Mouse (Mus musculus) WW6 (cell line): ENCODE data around the gene S100a6.
A peak's percentile ranks its signal among the peaks of the same experiment; 100 is the strongest.

Source experiments
- DNase-seq: peaks from one replicate; pipeline ENCODE4 v3.0.0-alpha.2; 2013; ENCODE audit warnings: low read depth, low spot score

S100a6 gene

DNA sequence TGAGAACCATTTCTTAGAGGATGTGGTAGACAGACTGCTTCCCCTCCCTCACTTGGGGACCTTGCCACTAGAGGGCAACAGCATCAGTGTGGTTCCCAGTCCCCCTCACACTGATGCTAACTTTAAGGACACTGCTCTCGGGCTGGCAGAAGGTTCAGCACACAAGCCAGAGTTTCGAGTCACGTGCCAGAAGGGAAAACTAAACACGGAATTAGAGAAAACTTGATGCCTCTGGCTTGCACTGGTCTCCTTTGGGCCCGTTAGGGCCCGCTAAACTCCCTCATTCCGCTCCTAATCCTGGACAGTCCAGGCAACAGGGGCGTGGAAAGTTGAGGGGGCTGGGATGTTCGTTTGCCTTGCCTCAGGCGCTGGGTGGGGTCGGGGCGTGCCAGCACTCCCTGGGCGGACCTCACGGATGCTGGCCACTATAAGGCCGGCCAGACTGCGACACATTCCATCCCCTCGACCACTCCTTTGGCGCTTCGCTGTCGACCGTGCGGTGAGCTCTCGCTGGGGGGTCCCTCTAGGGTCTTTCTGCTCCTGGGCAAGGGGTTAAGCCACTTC is at the start of gene S100a6:
TSS of gene S100a6 (plus strand) at position 155 of the 564 bp plus-strand sequence.
- peak; percentile 55 for DNase-seq

DNA sequence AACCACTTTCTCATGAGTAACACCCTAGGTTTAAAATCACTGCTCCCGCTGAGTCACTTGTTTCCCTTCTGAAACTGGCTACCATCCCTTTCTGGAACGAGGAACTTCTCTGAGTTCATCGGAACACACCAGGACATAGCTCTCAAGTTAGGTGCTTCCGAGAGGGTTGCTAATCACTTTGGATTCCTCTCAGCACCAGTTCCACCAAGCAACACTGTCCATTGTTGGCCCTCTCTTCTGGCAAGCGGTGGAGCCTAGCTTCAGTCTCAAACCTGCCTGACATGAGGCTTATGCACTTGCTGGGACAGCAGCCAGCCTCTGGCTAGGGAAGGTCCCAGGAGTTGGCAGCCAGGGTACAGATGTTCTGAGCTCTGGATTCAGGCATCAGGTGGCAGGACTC is 38.0 kb upstream of the S100a6 start:
- no peak for DNase-seq

DNA sequence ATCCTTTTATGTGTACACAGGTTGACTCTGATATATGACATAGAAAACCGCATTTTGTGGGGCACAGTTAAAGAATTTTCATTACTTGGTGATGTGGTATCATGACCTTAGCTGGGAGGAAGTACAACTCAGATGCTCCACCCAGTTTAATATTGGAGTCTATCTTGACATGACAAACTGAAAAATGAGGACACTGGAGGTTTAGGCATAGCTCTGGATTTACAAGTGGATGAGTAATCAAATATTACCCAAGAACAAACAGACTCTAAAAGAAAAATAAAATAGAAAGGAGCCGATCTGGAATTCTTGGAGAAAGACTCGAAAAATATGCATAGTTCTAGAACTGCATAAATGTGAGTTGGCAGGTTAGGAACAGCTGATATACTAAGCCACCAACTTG is 37.4 kb upstream of the S100a6 start:
- no peak for DNase-seq

DNA sequence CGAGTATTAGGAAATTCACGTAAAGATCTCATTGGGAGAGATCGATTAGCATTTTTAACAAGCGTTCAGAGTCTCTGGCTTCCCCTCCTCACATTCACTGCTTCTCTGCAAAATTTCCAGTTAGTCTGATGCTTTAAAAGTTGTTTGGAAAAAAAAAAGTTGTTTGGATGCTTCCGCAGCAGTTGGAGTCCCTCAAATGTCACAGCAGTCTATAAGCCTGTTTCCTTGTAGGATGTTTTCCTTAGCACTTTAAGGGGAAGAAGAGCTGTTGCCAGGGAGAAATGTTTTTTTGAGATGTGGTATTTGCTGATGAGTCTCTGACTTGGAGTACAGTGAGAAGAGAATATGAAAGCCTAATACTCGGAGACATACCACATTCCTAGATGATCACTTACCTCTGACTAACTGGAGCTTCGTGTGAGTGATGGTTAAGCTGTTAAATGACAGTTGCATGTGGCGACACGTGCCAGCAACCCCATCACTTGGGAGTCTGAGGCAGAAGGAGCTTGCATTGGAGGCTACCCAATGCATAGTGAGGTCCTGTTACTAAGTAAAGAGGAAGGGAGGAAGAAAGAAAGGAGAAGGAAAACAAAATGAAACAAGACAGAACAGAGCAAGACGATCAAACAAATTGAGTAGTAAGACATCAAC is 36.2 kb upstream of the S100a6 start:
- no peak for DNase-seq

DNA sequence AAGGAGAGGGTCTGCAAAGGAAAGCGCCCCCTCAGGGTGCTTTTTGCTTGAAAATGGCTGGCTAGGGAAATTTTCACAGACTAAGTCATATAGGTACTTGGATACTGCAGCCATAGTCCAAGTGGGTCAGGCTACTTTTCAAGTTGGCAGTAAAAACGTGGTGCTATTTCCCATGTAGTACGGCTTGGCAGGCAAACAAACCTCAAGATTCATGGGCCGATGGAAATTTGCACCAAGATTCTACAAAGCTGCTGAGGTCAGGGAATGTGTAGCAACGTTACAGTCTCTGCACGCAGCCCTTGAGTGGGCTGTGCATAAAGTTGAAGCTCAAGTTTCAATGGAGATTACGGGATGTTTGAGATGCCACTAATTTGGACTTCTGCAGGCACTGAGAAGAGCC is 33.2 kb upstream of the S100a6 start:
- DNase-seq, result no peak

DNA sequence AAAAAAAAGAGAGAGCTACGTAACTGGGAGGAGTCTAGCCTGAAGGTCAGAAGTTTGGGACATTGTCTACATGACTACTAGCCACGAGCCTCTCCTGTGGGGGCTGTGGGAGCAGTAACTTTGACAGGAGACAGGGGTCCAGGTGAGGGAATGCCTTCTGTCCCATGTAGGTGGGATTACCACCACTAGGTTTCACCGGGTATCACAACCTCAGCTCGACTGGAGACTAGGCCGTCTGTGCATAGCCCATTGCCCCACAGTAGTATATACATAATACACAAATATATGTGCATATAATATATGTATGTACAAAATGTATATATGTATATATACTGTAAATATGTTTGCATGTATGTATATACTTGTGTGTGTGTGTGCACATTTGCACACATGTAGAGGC is 31.5 kb upstream of the S100a6 start:
- DNase-seq, result no peak

DNA sequence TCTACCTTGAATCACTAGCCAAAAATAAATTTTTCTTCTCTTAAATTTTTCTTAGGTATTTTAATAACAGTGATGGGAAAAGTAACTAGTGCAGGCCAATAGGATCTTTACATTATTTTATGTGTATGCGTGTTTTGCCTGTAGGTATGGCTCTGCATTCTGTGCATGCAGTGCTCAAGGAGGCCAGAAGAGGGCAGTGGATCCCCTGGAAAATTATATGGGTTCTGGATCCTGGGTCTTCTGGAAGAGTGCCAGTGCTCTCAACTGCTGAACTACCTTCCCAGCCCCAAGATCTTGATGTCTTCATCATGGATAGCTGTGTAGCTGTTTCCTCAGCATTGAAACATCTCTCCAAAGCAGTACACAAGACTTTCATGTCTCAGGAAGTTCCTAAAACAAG is 30.5 kb upstream of the S100a6 start:
- no peak for DNase-seq

DNA sequence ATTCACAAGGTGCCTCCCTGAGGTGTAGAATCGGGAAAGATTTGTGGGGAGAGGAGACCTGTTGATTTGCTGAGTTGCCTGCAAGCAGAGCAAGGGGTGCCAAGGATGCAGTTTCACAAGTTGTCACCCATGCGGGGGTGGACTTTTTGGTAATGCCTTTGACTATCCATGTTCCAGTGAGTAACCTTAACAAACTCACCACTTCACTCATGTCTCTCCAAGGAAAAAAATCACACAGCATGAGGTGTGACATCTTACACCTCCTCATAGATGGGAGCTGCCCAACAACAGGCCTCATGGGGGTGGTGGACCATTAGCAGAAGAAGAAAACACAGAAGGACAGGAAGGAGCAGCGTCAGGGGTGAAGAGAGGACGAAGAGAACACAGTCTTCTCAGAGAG is 30.1 kb upstream of the S100a6 start:
- no peak for DNase-seq

DNA sequence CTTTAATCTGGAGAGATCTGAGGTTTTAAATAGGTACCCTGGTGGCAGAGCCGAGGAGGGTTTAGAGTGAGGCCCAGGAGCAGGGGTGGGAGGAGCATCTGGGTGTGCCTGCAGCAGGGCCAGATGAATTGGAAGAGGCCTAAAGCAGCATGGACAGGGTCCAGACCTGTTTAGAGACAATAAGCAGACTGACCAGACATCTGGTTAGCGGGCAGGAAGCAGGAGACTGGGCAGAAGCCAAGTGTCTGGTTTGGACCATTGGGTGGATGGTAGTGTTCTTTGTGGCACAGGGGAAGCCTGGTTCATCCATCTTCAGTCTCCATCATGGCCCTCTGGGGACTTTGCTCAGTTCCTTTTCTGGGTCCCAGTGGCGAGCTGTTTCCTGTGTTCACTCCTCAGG is 28.8 kb upstream of the S100a6 start:
- DNase-seq, result no peak

DNA sequence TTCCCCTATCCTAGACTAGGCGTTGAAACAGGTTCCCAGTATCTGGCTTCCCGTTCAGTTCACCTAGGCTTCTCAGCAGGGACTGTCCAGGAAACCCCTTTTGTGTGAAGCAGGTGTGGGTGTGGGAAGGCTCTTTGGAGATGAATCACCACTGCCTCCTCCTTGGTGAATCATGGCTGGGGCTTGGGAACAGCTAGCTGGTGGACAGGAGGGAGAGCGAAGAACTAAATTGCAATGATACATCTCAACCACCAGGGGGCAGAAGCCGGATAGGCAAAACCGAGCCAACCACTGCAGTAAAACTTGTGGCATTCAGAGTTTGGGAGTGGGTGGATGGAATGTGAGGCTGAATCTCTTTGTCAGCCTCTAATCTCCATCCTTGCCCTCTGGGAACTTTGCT is 27.1 kb upstream of the S100a6 start:
- peak; percentile 60 for DNase-seq

DNA sequence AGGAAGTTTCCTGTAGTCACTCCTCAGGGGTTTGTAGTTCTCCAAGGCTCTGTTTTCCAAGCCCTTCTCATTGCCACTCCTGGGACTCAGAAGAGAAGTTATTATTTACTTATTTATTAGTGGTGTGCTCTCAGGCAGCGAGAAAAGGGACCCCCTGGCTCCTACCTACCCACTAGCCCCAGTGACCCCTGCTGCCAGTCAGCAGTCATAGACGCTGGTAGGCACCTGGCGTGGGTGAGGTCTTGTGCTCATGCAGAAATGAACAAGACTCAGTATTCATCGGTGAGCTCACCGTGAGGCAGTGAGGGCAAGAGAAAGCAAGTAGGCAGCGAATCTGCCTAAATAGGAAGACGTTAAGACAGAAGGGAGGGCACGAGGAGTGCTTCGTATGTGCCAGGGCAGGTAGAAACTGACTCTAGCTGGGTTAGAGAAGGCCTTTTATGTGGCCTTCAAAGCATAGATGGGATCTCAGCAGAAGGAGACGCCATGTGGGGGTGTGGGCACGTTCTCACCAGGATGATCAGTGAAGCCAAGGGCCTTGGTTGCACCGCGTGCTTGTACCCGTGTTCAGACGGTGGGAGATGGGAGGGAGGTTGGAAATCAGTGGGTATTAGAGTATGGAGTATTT is 26.6 kb upstream of the S100a6 start:
- DNase-seq, result no peak

DNA sequence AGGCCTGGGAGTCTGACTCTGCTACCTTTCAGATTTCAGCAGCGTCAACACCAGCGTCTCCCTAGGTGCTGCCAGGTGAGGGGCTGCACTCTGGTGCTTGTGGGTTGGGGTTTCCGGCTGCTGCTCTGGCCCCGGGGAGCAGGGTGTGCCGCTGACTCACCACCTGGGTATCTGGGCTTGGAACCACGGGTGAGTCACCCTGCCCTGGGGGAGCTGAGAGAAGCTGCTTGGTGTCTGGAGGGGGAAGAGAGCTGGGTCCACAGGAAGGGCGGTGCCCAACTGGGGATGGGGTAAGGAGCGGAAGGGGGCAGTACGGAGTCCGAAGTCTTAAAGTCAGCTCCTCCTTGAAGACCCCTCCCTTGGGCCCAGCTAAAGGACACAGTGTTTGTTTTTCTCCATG is 25.8 kb upstream of the S100a6 start:
- DNase-seq, result no peak

DNA sequence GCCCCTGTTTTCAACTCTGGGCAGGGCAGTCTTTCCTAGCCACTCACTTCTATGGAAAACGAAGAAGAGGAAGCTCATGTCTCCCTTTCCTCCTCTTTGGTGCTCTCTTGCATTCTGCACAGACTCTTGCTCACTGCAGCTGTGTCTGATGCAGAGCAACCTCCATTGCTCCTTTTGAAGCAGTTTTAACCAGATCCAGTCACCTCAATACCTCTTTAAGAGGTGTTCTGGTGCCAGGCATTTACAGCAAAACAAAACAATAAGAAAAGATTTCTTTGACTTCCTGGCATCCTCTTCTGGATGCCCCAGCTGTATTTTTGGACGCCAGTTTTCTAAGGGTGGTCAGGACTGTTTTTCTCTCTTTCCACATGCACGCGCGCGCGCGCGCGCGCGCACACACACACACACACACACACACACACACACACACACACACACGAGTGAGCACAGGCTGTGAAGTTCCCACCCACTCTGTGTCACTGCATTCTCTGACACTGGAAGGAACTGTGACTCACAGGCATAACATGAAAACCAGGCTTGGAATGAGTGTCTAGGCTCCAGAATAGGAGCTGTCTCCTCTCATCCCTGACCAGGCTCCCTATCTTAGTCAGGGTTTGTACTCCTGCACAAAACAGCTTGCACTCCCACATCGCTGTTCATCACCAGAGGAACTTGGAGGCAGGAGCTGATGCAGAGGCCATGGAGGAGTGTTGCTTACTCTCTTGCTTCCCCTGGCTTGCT is 25.2 kb upstream of the S100a6 start:
- DNase-seq, result no peak

DNA sequence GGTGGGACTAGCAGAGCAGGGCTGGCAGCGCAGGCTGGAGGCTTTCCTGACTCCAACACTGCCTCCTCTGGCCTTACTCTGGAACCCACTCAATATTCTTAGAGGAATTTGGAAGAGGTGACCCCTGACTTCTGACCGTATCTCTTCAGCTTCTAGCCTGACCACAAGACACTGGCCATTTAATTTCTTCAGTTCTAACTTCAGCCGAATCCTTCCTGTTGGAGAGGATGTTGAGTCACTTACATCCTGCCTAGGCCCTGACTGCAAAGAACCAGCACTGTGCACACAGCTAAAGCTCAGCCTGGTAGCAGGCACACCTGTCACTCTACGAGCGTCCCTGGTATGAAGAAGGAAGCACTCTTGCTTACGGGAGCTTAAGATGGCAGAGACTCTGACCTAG is 23.3 kb upstream of the S100a6 start:
- no peak for DNase-seq

DNA sequence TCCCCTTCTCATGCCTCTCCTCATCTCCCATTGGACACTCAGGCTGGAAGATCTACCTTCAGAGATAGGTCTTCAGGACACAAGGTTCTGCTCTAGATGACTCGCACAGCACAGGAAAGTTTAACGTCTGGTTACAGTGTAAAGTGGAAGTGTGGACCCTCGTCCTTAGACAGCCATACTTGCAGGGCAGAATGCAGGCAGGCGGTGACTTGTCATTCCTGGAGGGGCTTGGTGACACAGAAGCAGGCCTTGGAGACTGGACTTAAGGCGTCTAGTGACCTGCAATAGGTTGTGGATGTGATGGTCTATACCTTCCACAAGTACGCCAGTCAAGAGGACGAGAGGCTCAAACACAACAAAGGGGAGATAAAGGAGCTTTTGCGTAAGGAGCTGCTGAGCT is 22.7 kb upstream of the S100a6 start, which contains the start of gene S100a2:
TSS of gene S100a2 (plus strand) at position 301 of the 400 bp plus-strand sequence.
- no peak for DNase-seq

DNA sequence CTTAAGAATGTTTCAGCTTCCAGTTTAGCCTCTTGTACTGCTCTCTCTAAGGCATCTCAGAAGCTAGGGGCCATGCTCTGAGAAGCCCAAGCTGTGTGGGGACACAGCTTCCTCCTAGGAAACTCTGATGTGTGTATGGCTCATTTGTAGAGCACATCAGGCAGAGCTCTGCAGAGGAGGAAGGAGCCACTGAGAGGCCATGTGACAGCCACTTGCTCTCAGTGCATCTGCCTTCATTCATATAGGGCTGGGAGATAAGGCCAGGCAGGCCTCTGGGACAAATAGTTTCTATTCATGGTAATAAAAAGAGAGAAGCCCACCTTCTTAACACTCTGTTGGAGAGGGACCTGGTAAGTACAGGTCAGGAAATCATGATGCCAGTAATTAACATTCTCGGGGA is 18.2 kb upstream of the S100a6 start:
- DNase-seq, result no peak

DNA sequence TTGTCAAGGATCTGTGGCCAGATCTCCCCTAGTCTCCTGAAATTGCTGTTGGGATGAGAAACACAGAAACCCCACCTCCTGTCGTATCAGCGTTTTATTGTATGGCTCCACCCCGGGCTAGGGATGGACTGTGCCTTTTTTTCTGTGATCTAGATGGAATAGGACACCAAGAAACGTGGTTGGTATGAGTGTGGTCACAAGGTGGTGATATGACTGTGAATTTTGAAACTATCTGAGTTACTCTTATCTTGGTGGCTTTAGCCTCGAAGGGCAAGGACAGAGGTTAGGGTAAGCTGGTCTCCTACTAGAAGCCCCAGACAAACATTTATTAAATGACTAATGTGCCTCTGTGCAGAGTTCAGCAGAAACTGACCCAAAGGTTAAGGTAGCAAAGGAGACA is 17.1 kb upstream of the S100a6 start:
- no peak for DNase-seq

DNA sequence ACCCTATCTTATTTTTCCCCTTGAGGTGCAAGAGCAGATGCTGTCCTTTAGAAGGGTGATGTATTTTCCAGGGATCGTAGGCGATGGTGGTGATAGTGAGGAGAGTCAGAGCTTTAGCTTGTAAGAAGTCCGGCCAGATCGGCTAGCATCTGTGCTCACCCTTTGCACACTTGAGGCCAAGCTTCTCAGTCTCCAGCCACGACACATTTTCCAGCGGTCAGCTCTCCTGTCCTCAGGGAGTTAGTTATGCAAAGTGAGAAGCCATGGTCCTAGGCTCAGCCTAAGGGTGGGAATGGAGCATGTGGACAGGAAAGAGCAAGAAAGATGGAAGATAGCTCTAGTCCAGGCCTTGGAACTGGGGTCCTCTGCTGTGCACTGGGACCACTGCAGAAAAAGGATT is 15.9 kb upstream of the S100a6 start:
- DNase-seq, result no peak

DNA sequence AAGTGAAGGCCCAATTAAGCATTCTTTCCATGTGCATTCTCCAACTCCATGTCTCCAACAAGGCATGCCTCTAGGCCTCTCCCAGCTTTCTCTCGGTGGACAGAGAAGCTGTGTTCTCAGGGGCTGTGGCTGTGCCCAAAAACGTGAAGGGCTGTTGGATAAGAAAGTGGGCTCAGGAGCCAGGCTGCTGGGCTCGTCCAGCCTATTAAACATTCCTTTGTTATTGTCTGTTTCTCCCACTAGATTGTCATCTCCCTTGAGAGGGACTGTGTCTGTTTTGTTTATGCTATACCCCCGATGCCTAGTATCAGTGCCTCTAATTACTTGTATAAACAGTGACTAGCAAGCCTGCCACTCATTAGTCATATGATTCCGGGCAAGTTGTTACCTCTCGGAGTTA is 14.9 kb upstream of the S100a6 start:
- no peak for DNase-seq

DNA sequence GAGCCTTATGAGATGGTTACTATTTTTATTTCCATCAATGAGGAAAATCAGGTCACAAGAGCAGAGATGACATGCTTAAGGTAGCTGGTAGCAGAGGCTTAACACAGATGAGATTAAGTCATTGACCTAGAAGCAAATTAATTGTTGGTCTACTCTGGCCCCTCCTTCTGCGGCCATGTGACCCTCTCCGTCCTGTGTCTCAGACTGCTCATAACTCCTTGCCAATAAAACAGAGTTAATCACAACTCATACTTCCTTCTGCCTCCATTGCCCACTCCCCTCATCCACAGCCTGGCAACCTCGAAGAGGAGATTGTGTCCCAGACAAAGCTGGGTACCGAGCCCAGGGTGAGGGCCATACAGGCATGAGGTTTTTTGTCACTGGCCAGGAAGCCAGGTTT is 14.5 kb upstream of the S100a6 start:
- no peak for DNase-seq

DNA sequence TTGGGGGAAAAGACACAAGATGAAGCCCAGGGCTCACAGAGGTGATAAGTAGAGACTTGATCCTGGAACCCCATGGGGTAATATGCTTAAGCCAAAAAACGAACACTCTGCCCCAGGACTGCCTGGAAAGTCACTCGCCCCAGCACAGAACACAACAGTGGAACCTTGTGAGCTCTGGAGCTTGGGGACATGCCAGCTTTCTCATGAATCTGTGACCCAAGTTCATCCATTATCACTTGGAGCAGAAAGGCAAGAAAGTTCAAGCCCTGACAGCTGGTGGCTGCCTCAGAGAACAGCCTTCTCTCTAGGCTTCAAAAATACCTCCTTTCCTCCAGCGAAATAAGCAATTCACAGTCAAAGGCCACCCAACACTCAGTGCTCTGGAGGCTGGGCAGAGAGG is 13.3 kb upstream of the S100a6 start:
- DNase-seq, result no peak

DNA sequence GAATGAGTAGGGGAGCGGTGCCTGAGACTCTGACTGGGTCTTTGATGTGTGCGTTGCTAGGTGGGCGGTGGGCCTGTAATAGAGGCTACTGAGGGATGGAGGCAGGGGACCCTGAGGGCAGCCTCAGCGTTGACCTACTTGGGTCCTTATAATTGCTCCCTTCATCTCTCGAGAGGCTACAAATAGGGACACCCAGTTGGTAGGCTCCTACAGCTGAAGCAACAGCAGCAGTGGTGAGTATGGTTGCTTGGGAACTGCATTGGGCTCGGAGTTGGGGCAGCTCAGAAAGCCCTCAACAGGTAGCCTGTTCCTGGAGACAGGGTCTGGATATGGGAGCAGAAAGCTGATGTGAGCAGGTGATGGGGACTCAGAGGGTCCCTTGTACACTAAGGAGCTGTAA is 12.6 kb upstream of the S100a6 start:
- DNase-seq, result no peak
